Mouse (Mus musculus): ENCODE results near the gene Olfr1183.
"Not testable (repeated sequence)": the region's sequence is repeated elsewhere in the genome, so short reads cannot be mapped to it uniquely, and the experiment has no call there.

The Olfr1183 gene

GRCm38 (mm10) chr2:88454567-88454966 is at the start of gene Olfr1183:
Olfr1183 (plus strand) TSS chr2:88454867.
- DNase-seq (ENCODE audit: low spot score): not testable (repeated sequence)

- no peak for DNase-seq (ENCODE audit: low spot score)
Measured at GRCm38 (mm10) chr2:88406353-88406752, 48.3 kb upstream of the Olfr1183 start, which contains the start of gene Olfr1179. Olfr1179 (minus strand) TSS chr2:88406453.

- DNase-seq (ENCODE audit: low spot score): no peak
Measured at GRCm38 (mm10) chr2:88419051-88419450, 35.6 kb upstream of the Olfr1183 start, which contains the start of gene Olfr1180. Olfr1180 (minus strand) TSS chr2:88419151.

- no peak for DNase-seq (ENCODE audit: low spot score)
Measured at GRCm38 (mm10) chr2:88426071-88426470, 28.6 kb upstream of the Olfr1183 start, which contains the start of gene Olfr1181. Olfr1181 (minus strand) TSS chr2:88426171.

GRCm38 (mm10) chr2:88449031-88449430 is 5.6 kb upstream of the Olfr1183 start, which contains the start of gene Gm13757:
Gm13757 (minus strand) TSS chr2:88449131.
- no peak for DNase-seq (ENCODE audit: low spot score)

GRCm38 (mm10) chr2:88483298-88483697 is 28.6 kb downstream of the Olfr1183 start, which contains the start of gene Olfr1184:
Olfr1184 (plus strand) TSS chr2:88483598.
- no peak for DNase-seq (ENCODE audit: low spot score)

GRCm38 (mm10) chr2:88493020-88493419 is 38.4 kb downstream of the Olfr1183 start, which contains the start of gene Olfr1185-ps1:
Olfr1185-ps1 (plus strand) TSS chr2:88493320.
- DNase-seq (ENCODE audit: low spot score): no peak

- DNase-seq (ENCODE audit: low spot score): no peak
Measured at GRCm38 (mm10) chr2:88518251-88518650, 63.6 kb downstream of the Olfr1183 start, which contains the start of gene Olfr1186. Olfr1186 (plus strand) TSS chr2:88518551.
